Mouse (Mus musculus) thymus, adult 2 months (tissue): ENCODE data around the gene Syndig1.

ENCODE experiments used
- CTCF ChIP-seq: fragments of 200-500 bp; IDR thresholded peaks from 2 replicates; pipeline ENCODE4 v1.5.1; 2012; ENCODE audit warnings: mild to moderate bottlenecking, control low read depth, low read length, moderate library complexity, borderline replicate concordance; ENCODE audit not compliant: control insufficient read depth, poor library complexity, insufficient read depth; ENCODE audit errors: extremely low read depth
- POLR2A ChIP-seq: fragments of 200-500 bp; IDR thresholded peaks from 2 replicates; pipeline ENCODE4 v1.6.1; 2012; ENCODE audit warnings: mild to moderate bottlenecking, low read length, control low read depth, moderate library complexity; ENCODE audit not compliant: control insufficient read depth, poor library complexity, insufficient read depth; ENCODE audit errors: extremely low read depth

DNA sequence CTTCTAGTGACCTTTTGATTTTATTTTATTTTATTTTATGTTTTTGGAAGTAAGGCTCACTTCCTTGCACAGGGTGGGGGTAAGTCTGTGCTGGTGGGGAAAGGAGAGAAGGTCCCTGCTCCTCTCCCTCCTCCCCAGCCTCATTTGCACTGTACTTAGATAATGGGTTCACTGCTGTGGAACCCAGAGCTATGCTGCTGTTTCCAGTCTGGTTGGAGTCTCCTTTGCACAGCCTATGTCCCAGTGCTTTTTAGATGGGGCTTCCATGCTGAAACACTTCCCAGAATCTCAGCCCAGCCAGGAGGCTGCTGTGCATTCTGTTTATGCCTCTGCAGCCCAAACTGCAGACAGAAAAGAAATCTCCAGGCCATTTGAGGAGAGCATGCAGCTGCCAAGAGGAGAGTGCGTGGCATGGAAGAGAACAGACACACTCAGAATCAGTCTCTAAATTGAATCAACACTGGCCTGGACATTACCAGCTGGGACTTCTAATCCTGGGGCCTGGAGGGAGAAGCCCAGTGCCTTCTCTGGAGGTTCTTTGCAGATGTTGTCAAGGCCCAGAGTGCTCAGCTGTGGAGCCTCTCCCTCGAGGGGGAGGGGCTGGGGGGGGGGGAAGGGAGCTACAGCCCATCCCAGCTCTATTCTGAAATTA lies 104.4 kb downstream of the Syndig1 start:
- no peak for TF ChIP-seq POLR2A
- no peak for TF ChIP-seq CTCF
